Mouse (Mus musculus): Measurements from ENCODE around the gene Dok4.
"Not testable (repeated sequence)": the region's sequence is repeated elsewhere in the genome, so short reads cannot be mapped to it uniquely, and the experiment has no call there.

Dok4 gene

GRCm38 (mm10) chr8:94880742-94881141, 4.6 kb upstream of the Dok4 start:
- DNase-seq (ENCODE audit: low spot score), result no peak

GRCm38 (mm10) chr8:94876820-94877219, 690 bp upstream of the Dok4 start:
- no peak for DNase-seq (ENCODE audit: low spot score)

GRCm38 (mm10) chr8:94875871-94876150, 319 bp downstream of the Dok4 start:
- DNase-seq (ENCODE audit: low spot score), result no peak

- no peak for DNase-seq (ENCODE audit: low spot score)
Observed at GRCm38 (mm10) chr8:94875096-94875870, 847 bp downstream of the Dok4 start.

- peak; percentile 60 for DNase-seq (ENCODE audit: low spot score)
Observed at GRCm38 (mm10) chr8:94874358-94874757, 1.8 kb downstream of the Dok4 start.

- DNase-seq (ENCODE audit: low spot score), result no peak
Observed at GRCm38 (mm10) chr8:94872576-94872975, 3.6 kb downstream of the Dok4 start.

GRCm38 (mm10) chr8:94872156-94872555, 4.0 kb downstream of the Dok4 start:
- no peak for DNase-seq (ENCODE audit: low spot score)

- DNase-seq (ENCODE audit: low spot score), result no peak
Observed at GRCm38 (mm10) chr8:94871108-94871894, 4.8 kb downstream of the Dok4 start.

GRCm38 (mm10) chr8:94870474-94871107, 5.5 kb downstream of the Dok4 start:
- no peak for DNase-seq (ENCODE audit: low spot score)

GRCm38 (mm10) chr8:94870003-94870402, 6.1 kb downstream of the Dok4 start:
- DNase-seq (ENCODE audit: low spot score), result no peak

GRCm38 (mm10) chr8:94869146-94869545, 7.0 kb downstream of the Dok4 start:
- no peak for DNase-seq (ENCODE audit: low spot score)

GRCm38 (mm10) chr8:94866921-94867320, 9.2 kb downstream of the Dok4 start:
- DNase-seq (ENCODE audit: low spot score), result no peak

GRCm38 (mm10) chr8:94865292-94865691, 10.8 kb downstream of the Dok4 start:
- no peak for DNase-seq (ENCODE audit: low spot score)

- DNase-seq (ENCODE audit: low spot score), result no peak
Observed at GRCm38 (mm10) chr8:94863897-94864673, 12.0 kb downstream of the Dok4 start.

- no peak for DNase-seq (ENCODE audit: low spot score)
Observed at GRCm38 (mm10) chr8:94862487-94863220, 13.5 kb downstream of the Dok4 start.

GRCm38 (mm10) chr8:94861352-94861910, 14.7 kb downstream of the Dok4 start:
- no peak for DNase-seq (ENCODE audit: low spot score)

- peak; percentile 94 for DNase-seq (ENCODE audit: low spot score)
Observed at GRCm38 (mm10) chr8:94857346-94858173, 18.6 kb downstream of the Dok4 start, which contains the start of gene Polr2c. Polr2c (plus strand) TSS chr8:94857450.

- no peak for DNase-seq (ENCODE audit: low spot score)
Observed at GRCm38 (mm10) chr8:94857011-94857345, 19.2 kb downstream of the Dok4 start.

- DNase-seq (ENCODE audit: low spot score), result not testable (repeated sequence)
Observed at GRCm38 (mm10) chr8:94854761-94855160, 21.4 kb downstream of the Dok4 start.

GRCm38 (mm10) chr8:94850049-94850448, 26.1 kb downstream of the Dok4 start:
- no peak for DNase-seq (ENCODE audit: low spot score)
